Mouse (Mus musculus) granulocyte monocyte progenitor cell, adult 5-6 weeks (primary cell): ENCODE measurements at regions not wholly inside any gene's neighbourhood (a gene's known extent, or its start where the extent isn't known, plus 50 kb on each side); places are given as distances from the start of the nearest gene placed in this dataset.
A peak's percentile ranks its signal among the peaks of the same experiment; 100 is the strongest.

Experiments used
- ATAC-seq: replicated peaks from 2 replicates; pipeline ENCODE4 v1.8.0; 2016; ENCODE audit warnings: mild to moderate bottlenecking, moderate TSS enrichment, inconsistent platforms; ENCODE audit not compliant: poor library complexity, severe bottlenecking

- no peak for ATAC-seq
These were observed 171.7 kb upstream of the Ghitm start for GRCm38 (mm10) chr14:37306622-37307274.

GRCm38 (mm10) chr14:37298631-37299030 lies 163.6 kb upstream of the Ghitm start:
- ATAC-seq = no peak

- no peak for ATAC-seq
These were observed 161.5 kb upstream of the Ghitm start for GRCm38 (mm10) chr14:37296531-37296930.

- ATAC-seq = no peak
These were observed 157.2 kb upstream of the Ghitm start for GRCm38 (mm10) chr14:37292084-37292860.

GRCm38 (mm10) chr14:37284391-37284790 lies 149.3 kb upstream of the Ghitm start:
- no peak for ATAC-seq

- no peak for ATAC-seq
These were observed 144.3 kb upstream of the Ghitm start for GRCm38 (mm10) chr14:37279356-37279755.

GRCm38 (mm10) chr14:37276728-37277695 lies 141.9 kb upstream of the Ghitm start:
- no peak; the same call in 1 of the 2 replicates for ATAC-seq

- no peak for ATAC-seq
These were observed 137.0 kb upstream of the Ghitm start for GRCm38 (mm10) chr14:37272063-37272462.

GRCm38 (mm10) chr14:37271015-37271933 lies 136.2 kb upstream of the Ghitm start:
- no peak for ATAC-seq

GRCm38 (mm10) chr14:37269920-37270319 lies 134.8 kb upstream of the Ghitm start:
- peak; percentile 30 for ATAC-seq

GRCm38 (mm10) chr14:37238632-37239032 lies 103.6 kb upstream of the Ghitm start:
- peak; percentile 79 for ATAC-seq

- no peak for ATAC-seq
These were observed 102.1 kb upstream of the Ghitm start for GRCm38 (mm10) chr14:37237191-37237590.

- ATAC-seq = no peak
These were observed 73.2 kb upstream of the Ghitm start for GRCm38 (mm10) chr14:37208256-37208655.

- ATAC-seq = no peak
These were observed 54.7 kb upstream of the Ghitm start for GRCm38 (mm10) chr14:37189795-37190194.
